Mouse (Mus musculus) bone marrow macrophage, adult 2 months (primary cell): ENCODE measurements around the gene Nsun2. TPM values are rescaled to one million over a fixed set of nuclear protein-coding genes. Genes with fewer than 3 reads are reported as not detected.
A peak's percentile ranks its signal among the peaks of the same experiment; 100 is the strongest.

Experiments used
- H3K27ac ChIP-seq: 2 replicates; pipeline ENCODE4 v1.5.1; 2012; ENCODE audit warnings: low read depth, low read length; ENCODE audit not compliant: insufficient read depth
- H3K4me1 ChIP-seq: 2 replicates; pipeline ENCODE4 v1.6.1; 2012; ENCODE audit warnings: low read length; ENCODE audit not compliant: control insufficient read depth, insufficient read depth
- H3K4me3 ChIP-seq: 2 replicates; pipeline ENCODE4 v1.5.1; 2012; ENCODE audit warnings: mild to moderate bottlenecking, low read length, moderate library complexity; ENCODE audit not compliant: insufficient read depth
- CTCF ChIP-seq: IDR thresholded peaks from 2 replicates; pipeline ENCODE4 v1.5.1; 2012; ENCODE audit warnings: low read depth, mild to moderate bottlenecking, low read length, moderate library complexity
- POLR2A ChIP-seq: IDR thresholded peaks from 2 replicates; pipeline ENCODE4 v1.6.1; 2012; ENCODE audit warnings: mild to moderate bottlenecking, low read depth, low read length, borderline replicate concordance
- polyA plus RNA-seq: library from polyadenylated mRNA; stranded (reverse); fragments of >200 nt; gene quantifications from 2 replicates; pipeline ENCODE4 v1.2.4, GENCODE M21; 2012; ENCODE audit not compliant: missing spikeins, insufficient read depth, insufficient read length

Nsun2 gene
- polyA plus RNA-seq, 1 experiment: 33.6 TPM

DNA sequence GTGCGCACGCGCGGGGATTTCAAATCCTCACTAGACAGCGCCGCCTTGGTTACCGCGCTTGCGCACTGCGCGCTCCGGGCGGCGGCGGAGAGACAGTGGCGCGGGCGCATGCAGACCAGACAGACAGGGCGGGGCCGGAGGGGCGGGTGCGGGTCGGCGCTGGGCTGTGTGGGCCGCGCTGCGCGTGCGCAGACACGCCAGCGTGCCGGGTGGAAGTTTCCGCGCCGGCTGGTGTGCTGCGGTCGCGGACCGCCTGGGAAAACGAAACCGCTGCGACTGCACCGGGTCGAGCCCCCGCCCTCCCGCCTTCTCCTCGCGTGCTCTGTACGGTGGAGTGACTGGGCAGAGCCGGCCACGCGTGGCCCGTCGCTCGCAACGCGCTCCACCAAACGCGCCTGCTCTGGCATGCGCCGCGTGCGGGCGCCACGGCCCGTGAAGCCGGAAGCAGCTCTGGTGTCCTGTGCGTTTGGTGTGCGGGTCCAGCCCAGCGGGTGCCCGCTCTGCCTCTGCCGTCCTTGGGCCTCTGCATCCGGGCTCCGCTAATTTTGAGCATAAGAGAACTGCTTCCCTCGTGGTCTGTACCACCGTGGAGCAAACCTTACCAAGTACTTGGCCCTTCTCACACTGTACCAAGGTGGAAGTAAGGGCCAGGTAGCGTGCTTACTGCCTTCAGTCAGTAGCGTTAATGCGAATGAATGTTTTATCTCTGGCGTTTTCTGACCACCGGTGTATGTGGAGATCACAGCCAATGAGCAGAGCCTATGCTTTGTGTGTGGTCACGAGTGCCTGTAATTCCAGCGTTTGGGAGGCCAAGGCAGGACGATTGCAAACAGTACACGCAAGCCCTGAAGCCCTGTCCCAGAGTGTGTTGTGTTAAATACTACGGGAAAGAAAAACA is 1.4 kb downstream of the Nsun2 start:
- Histone ChIP-seq H3K27ac (peak overlapping the region; percentile 76), H3K4me1 (peaks cover 28% of the 10 kb centered on the region), H3K4me3 (peak overlapping the region; percentile 96)
- TF ChIP-seq POLR2A: no peak; the same call in 1 of the 2 replicates
- TF ChIP-seq CTCF: no peak

DNA sequence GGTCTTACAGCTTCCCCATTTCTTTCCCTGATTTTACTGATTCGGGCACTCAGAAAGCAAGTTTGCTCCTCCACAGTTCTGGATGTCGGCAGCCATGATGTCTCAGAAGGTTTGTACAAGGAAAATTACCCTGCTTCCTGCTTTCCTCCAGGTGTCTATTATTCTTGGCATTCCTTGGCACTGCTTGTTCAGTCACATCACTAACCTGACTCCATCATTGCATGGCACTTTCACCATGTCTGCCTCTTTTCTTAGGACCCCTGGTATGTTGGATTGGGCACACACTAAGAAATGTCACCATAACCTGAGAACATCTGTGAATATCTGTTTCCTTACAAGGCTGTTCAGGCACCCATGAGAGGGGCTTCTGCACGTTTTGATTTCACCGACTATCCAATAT is 2.5 kb downstream of the Nsun2 start:
- Histone ChIP-seq H3K27ac (no peak overlapping the region), H3K4me3 (no peak overlapping the region), H3K4me1 (peaks cover 27% of the 10 kb centered on the region)

DNA sequence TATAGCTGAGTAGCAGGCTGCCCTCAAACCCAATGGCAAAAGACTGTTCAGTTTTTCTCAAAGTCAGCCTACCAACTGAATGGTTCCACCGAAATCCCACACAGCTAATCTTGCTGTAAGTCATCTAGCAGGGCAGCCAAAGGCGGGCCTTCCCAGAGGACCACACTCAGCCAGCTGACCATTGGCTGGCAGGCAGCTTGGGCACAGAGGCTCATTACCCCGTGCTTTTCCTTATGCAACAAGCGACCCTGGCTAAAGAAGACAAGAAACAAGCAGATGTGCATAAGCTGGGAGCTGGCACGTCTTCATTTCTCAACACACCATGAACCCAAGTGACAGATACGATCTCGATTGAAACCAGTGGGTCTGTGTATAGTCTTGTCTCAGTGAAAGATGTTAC is 3.8 kb downstream of the Nsun2 start:
- Histone ChIP-seq H3K27ac (no peak overlapping the region), H3K4me1 (peaks cover 13% of the 10 kb centered on the region), H3K4me3 (no peak overlapping the region)
- TF ChIP-seq CTCF (no peak), POLR2A (no peak)

More for the DNA sequence above, 2.5 kb downstream of the Nsun2 start:
- TF ChIP-seq POLR2A (no peak), CTCF (no peak)

DNA sequence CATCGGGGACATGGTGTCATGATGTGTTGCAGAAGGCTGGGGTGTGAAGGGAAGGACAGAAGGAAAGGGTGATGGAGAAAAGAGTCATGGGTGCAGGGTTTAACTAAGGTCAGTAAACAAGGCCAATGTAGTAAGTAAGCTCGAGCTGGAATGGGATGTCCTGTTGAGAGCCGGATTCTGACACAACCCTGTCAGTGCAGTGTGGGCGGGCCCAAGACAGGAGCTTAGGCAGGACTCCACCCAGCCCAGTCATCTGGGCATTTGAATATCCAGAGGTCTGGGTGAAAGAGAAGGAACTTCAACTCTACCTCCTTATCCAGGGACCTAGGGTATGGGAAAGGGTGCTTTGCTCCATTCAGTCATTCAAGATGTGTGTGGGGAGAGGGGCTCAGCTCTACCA is 4.8 kb downstream of the Nsun2 start:
- no peak for TF ChIP-seq POLR2A
- no peak for TF ChIP-seq CTCF
- no peak overlapping the region for H3K27ac ChIP-seq
- H3K4me1 ChIP-seq: peaks cover 13% of the 10 kb centered on the region
- H3K4me3 ChIP-seq: no peak overlapping the region

DNA sequence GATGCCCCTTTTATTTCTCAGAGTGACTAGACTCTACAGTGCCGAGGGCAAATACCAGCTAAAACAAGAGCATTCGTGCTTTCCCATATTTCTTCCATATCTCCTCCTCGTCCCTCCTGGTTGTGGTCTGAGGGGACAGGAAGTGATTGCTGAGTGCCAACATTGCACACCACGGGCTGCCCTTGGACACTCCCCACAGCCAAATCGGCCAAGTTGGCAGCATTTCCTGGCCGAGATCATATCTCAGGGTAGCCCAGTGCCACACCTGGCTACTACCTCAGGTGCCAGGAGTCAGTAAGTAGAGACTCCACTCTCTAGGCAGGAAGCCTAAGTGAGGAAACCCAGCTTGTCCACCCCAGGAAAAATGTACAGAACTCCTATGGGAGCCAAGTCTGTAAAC is 7.7 kb downstream of the Nsun2 start:
- TF ChIP-seq POLR2A (no peak), CTCF (no peak)

DNA sequence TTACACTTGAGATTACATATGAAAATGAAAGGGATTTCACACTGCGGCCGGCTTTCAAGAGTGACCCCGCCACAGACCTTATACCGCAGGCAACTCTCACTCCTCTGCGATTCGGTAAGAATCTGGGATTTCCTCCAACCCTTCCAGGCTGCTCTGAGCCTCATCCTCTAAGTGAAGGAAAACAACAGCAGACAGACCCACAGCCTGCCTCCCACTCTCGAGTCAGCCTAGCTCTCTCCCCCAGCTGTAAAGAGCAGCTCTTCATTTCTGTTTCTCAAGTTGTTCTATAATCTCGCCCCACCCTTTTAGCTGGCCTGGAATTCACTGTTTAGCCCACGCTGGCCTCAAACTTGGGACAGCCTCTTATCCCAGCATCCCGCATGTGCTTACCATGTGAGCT is 8.2 kb downstream of the Nsun2 start:
- Histone ChIP-seq H3K27ac (no peak overlapping the region), H3K4me3 (no peak overlapping the region), H3K4me1 (peaks cover 6% of the 10 kb centered on the region)
- TF ChIP-seq POLR2A: no peak
- TF ChIP-seq CTCF: no peak

More for the DNA sequence above, 7.7 kb downstream of the Nsun2 start:
- Histone ChIP-seq H3K4me1 (peaks cover 6% of the 10 kb centered on the region), H3K27ac (no peak overlapping the region), H3K4me3 (no peak overlapping the region)

DNA sequence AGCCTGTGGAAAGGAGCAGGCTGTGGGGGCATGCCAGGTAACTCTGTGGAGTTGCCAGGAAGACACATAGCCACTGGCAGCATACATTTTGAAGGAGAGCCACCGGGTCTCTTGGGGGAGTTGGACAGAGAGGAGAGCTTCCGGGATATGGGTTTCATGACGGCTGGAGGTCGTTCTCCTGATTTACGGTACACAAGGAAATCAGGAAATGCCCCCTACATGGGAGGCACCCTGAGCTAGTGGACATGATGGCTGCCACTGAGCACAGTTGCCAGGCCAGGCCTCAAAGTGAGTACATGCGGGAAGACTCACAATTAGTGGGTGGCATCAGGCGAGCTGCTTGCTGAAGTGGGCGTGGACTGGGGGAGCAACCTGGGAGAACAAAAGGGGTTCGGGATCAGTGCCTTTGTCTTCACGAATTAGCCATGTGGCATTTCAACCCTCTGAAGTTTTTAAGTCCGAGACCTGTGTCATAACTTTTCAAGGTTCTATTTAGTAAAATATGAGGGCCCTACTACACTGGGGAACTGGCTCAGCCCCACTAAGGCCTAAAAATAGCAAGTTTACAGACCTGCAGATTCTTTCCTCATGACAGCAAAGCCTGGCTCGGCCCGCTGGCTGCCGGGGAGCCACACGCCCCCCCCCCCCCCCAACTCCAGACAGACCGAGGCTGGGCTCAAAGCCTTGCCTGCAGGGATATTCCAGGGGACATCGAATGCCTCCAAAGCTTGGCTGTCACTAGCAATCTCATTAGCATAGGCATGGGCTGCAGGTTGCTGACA is 9.2 kb downstream of the Nsun2 start:
- TF ChIP-seq POLR2A: no peak
- no peak for TF ChIP-seq CTCF
- H3K27ac ChIP-seq: no peak overlapping the region
- no peak overlapping the region for H3K4me3 ChIP-seq
- peaks cover 6% of the 10 kb centered on the region for H3K4me1 ChIP-seq

DNA sequence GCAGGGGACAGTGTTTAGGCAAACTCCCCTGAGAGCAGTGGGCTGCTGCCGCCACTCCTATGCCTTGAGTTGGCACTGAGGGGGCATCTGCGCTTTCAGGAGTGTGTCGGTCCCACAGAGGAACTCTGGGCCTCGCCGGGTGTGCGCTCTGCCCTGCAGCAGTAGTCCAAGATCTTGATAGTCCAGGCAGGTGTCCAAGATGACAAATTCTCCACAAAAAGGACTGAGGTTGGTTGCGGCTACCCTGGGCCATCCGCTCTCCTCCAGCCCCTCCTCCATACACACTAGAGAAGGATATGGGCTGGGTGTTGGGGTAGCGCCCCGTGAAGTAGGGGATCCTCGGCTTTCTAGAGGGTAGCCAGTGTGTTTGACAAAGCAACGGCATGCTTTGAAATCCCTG is 10.0 kb downstream of the Nsun2 start:
- no peak for TF ChIP-seq CTCF
- no peak for TF ChIP-seq POLR2A
- Histone ChIP-seq H3K4me3 (no peak overlapping the region), H3K27ac (no peak overlapping the region), H3K4me1 (peaks cover 2% of the 10 kb centered on the region)

DNA sequence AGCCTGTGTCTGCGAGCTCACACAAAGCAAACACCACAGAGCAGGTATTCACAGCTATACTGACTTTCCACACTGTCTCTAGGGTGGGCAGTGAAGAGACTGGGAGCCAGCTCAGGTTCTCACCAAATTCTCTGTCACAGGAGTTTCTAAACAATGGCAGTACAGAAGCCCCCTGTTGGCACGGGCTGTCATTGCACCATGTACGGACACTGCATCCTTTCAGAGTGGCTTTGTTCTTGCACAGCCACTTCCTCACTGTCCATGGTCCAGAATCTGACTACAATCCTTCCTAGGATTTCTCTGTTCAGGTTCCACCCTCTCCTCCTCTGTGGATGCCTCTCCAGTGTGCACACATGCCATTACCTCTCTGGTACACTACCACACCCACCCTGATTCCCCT is 11.5 kb downstream of the Nsun2 start:
- Histone ChIP-seq H3K4me3 (no peak overlapping the region), H3K27ac (no peak overlapping the region), H3K4me1 (no peaks in the 10 kb centered on the region; the same call in 1 of the 2 replicates)
- TF ChIP-seq POLR2A: no peak
- TF ChIP-seq CTCF: peak; percentile 46; the same call in 1 of the 2 replicates

DNA sequence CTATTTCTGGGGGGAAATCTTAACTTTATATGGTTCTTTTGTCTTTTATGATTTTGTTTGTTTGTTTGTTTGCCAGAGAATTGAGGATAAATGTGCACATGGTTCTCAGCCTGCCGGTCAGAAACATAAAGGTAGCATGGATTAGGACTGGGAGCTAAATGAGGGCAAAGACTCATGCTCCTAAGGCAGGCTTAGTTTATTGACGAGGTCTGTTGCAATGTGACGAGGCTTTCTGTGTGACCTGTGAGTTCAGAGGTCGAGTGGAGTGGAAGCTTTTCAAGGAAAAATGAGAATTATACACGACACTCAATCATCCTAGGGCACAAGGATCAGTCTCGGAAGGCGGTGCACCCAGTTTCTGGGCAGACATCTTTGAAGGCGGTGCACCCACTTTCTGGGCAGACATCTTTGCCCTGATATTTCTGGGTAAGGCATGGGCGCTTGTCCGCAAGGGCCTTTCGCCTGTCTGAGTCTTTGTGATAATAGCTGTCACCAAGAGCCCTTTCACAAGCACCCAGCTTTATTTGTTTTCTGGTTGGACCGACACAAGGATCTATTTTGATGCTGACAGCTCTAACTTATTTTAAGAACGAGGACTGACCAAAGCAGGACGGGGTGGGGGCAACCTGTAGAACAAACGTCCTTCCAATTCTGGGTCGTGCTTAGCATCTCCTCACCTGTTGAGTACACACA is 14.1 kb downstream of the Nsun2 start:
- no peaks in the 10 kb centered on the region for H3K4me1 ChIP-seq
- H3K4me3 ChIP-seq: no peak overlapping the region
- H3K27ac ChIP-seq: no peak overlapping the region
- TF ChIP-seq CTCF: no peak
